Mouse (Mus musculus) embryonic fibroblast, embryonic 13.5 days (primary cell): ENCODE measurements around the gene Sirt7.

Experiments
- CTCF ChIP-seq: IDR thresholded peaks from 2 replicates; pipeline ENCODE4 v1.5.1; 2011; ENCODE audit warnings: mild to moderate bottlenecking, control low read depth, low read length, moderate library complexity, borderline replicate concordance; ENCODE audit not compliant: insufficient read depth
- POLR2A ChIP-seq: IDR thresholded peaks from 2 replicates; pipeline ENCODE4 v1.6.1; 2011; ENCODE audit warnings: low read depth, mild to moderate bottlenecking, control low read depth, low read length, moderate library complexity

DNA sequence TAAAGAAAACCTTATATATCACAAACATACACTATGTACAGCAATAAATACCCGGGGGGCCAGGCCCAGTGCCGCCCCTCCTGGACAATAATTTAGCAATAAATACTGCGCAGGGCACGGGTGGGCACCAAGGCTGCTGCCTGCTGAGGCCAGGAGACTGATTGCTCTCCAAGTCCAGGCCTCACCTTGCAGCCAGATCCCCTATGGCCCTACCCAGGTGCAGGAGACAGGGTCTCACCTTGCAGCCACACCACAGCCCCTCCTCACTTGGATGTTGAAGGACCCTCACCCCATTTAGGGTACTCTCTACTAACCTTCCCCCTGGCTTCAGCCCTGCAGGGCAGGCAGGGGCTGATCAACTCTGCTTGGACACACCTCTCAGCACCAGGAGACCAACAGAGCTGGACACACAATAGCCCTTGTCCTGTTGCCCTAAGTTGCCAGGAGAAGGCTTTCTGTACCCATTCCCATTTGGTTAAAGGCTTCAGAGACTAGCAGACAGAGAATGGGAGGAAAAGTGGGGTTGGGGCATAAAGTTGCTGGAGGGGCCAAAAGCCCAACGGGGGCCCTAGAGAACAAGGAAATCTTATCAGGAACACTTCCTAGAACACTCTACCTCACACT lies at the start of gene Sirt7:
- TF ChIP-seq CTCF = no peak
- TF ChIP-seq POLR2A = no peak; the same call in 1 of the 2 replicates
